Mouse (Mus musculus): Measurements from ENCODE around the gene Fam155a. TPM values are rescaled to one million over a fixed set of nuclear protein-coding genes. Genes with fewer than 3 reads are reported as not detected.

Gene Fam155a
- polyA plus RNA-seq, 1 experiment = not detected

DNA sequence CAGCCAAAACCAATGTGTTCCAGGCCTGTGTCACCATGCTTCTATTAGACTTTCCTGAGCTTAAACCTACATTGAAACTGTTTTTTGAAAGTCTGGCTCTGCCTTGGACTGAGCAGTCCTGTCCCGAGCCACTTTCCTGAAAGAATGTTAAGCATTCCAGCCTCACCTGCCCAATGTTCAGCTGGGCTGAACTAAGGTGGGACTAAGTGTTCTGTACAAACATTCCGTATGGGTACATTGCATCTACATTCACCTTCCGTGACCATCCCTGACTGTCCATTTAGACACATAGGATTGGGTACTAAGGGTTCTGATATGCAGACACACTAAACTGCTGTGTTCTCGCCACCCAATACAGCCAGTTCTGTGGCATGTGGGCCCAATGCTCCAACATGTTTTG, 423.8 kb downstream of the Fam155a start:
- H3K4me2 ChIP-seq (ENCODE audit: low read depth) = no peak overlapping the region
- no peaks in the 10 kb centered on the region for H3K27me3 ChIP-seq (ENCODE audit: control insufficient read depth, insufficient read depth, insufficient read length)
- no peaks in the 10 kb centered on the region for H3K79me2 ChIP-seq (ENCODE audit: control insufficient read depth, insufficient read depth)
- TF ChIP-seq MYOD1 (IDR thresholded peaks at IDR 0.05; ENCODE audit: control insufficient read depth in 1 of 3, insufficient read length in 2 of 3, low read depth in 2 of 3) (no peak), TCF3 (IDR thresholded peaks at IDR 0.05; ENCODE audit: insufficient read length, low read depth) (no peak), POLR2A (IDR thresholded peaks at IDR 0.05; ENCODE audit: insufficient read length, low read depth) (no peak), MAX (IDR thresholded peaks at IDR 0.05; ENCODE audit: low read depth) (no peak), REST (IDR thresholded peaks at IDR 0.05; ENCODE audit: insufficient read depth, insufficient read length) (no peak), E2F4 (IDR thresholded peaks at IDR 0.05; ENCODE audit: insufficient read depth) (no peak), MYOG (IDR thresholded peaks at IDR 0.05; ENCODE audit: control insufficient read depth in 1 of 3, insufficient read depth in 1 of 3, insufficient read length in 2 of 3, low read depth in 2 of 3) (no peak), CEBPB (IDR thresholded peaks at IDR 0.05; ENCODE audit: insufficient read depth, poor library complexity, severe bottlenecking) (no peak), SRF (IDR thresholded peaks at IDR 0.05; ENCODE audit: control insufficient read depth, insufficient read length, low read depth) (no peak), POLR2AphosphoS2 (IDR thresholded peaks at IDR 0.05; ENCODE audit: insufficient read length, low read depth) (no peak), USF1 (IDR thresholded peaks at IDR 0.05; ENCODE audit: low read depth) (no peak), TCF12 (IDR thresholded peaks at IDR 0.05; ENCODE audit: insufficient read depth, poor library complexity, severe bottlenecking) (no peak)
- no peak overlapping the region for H3ac ChIP-seq (ENCODE audit: control insufficient read depth, insufficient read length)
- no peak overlapping the region for H3K4me3 ChIP-seq
- H3K36me3 ChIP-seq (ENCODE audit: control insufficient read depth, insufficient read depth) = no peaks in the 10 kb centered on the region

DNA sequence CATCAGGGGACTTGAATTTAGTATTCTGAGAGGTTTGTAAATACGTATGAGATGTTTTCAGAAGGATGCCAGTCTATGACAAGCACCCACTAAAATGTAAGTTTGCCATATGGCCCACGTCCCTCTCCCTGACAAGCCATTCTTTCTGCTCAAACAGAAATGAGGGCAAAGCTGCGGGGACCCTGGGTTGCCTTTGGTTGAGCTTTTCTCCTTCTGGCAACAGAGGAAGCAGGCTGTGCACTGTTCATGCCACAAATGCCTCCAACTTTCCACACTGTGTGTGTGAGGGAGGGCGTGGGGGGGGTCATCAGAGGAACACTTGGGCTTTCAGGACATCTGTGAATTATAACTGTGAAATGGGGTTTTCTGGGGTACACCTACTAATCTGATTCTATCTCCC, 426.8 kb downstream of the Fam155a start:
- H3K79me2 ChIP-seq (ENCODE audit: control insufficient read depth, insufficient read depth) = no peaks in the 10 kb centered on the region
- no peak overlapping the region for H3K4me2 ChIP-seq (ENCODE audit: low read depth)
- no peaks in the 10 kb centered on the region for H3K27me3 ChIP-seq (ENCODE audit: control insufficient read depth, insufficient read depth, insufficient read length)
- H3K4me3 ChIP-seq = no peak overlapping the region
- H3ac ChIP-seq (ENCODE audit: control insufficient read depth, insufficient read length) = no peak overlapping the region
- H3K36me3 ChIP-seq (ENCODE audit: control insufficient read depth, insufficient read depth) = no peaks in the 10 kb centered on the region
- TF ChIP-seq MAX (IDR thresholded peaks at IDR 0.05; ENCODE audit: low read depth) (no peak), TCF12 (IDR thresholded peaks at IDR 0.05; ENCODE audit: insufficient read depth, poor library complexity, severe bottlenecking) (no peak), USF1 (IDR thresholded peaks at IDR 0.05; ENCODE audit: low read depth) (no peak), MYOG (IDR thresholded peaks at IDR 0.05; ENCODE audit: control insufficient read depth in 1 of 3, insufficient read depth in 1 of 3, insufficient read length in 2 of 3, low read depth in 2 of 3) (no peak), REST (IDR thresholded peaks at IDR 0.05; ENCODE audit: insufficient read depth, insufficient read length) (no peak)

DNA sequence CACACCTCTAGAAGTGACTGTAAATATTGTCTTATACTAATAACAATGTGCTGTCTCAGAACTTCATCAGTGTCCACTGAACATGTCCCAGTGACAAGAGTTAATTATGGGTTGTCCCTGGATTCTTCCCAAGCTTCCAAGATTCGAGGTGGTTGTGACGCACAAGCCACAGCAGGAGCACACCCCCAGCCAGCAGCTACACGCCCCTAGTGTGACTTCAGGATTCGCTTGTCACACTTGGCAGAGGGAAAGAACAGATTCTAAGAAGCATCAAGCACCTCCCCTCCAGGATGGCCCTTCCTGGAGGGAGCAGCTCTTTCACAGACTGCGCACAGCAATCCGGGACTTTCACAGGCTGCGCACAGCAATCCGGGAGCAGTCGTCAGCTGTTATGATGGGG, 428.0 kb downstream of the Fam155a start:
- Histone ChIP-seq H3K27me3 (ENCODE audit: control insufficient read depth, insufficient read depth, insufficient read length) (no peaks in the 10 kb centered on the region), H3K4me2 (ENCODE audit: low read depth) (no peak overlapping the region)
- TF ChIP-seq SRF (IDR thresholded peaks at IDR 0.05; ENCODE audit: control insufficient read depth, insufficient read length, low read depth) = no peak

GRCm38 (mm10) chr8:9342593-9342992, 428.4 kb downstream of the Fam155a start:
- no peaks in the 10 kb centered on the region for H3K27me3 ChIP-seq (ENCODE audit: control insufficient read depth, insufficient read depth, insufficient read length)
- no peak overlapping the region for H3K4me3 ChIP-seq
- H3ac ChIP-seq (ENCODE audit: control insufficient read depth, insufficient read length) = no peak overlapping the region
- no peak overlapping the region for H3K4me2 ChIP-seq (ENCODE audit: low read depth)
- H3K36me3 ChIP-seq (ENCODE audit: control insufficient read depth, insufficient read depth) = no peaks in the 10 kb centered on the region
- no peaks in the 10 kb centered on the region for H3K79me2 ChIP-seq (ENCODE audit: control insufficient read depth, insufficient read depth)
- no peak for TF ChIP-seq MAX (IDR thresholded peaks at IDR 0.05; ENCODE audit: low read depth)
- TF ChIP-seq MYOD1 (IDR thresholded peaks at IDR 0.05; ENCODE audit: control insufficient read depth in 1 of 3, insufficient read length in 2 of 3, low read depth in 2 of 3) = no peak

More for the DNA sequence above, 428.0 kb downstream of the Fam155a start:
- H3K4me3 ChIP-seq = no peak overlapping the region
- no peaks in the 10 kb centered on the region for H3K36me3 ChIP-seq (ENCODE audit: control insufficient read depth, insufficient read depth)
- H3K79me2 ChIP-seq (ENCODE audit: control insufficient read depth, insufficient read depth) = no peaks in the 10 kb centered on the region
- no peak overlapping the region for H3ac ChIP-seq (ENCODE audit: control insufficient read depth, insufficient read length)

GRCm38 (mm10) chr8:9337905-9338304, 433.1 kb downstream of the Fam155a start:
- no peaks in the 10 kb centered on the region for H3K36me3 ChIP-seq (ENCODE audit: control insufficient read depth, insufficient read depth)
- H3K27me3 ChIP-seq (ENCODE audit: control insufficient read depth, insufficient read depth, insufficient read length) = no peaks in the 10 kb centered on the region
- TF ChIP-seq POLR2AphosphoS2 (IDR thresholded peaks at IDR 0.05; ENCODE audit: insufficient read length, low read depth) (no peak), TCF12 (IDR thresholded peaks at IDR 0.05; ENCODE audit: insufficient read depth, poor library complexity, severe bottlenecking) (no peak), REST (IDR thresholded peaks at IDR 0.05; ENCODE audit: insufficient read depth, insufficient read length) (no peak), TCF3 (IDR thresholded peaks at IDR 0.05; ENCODE audit: insufficient read length, low read depth) (no peak), CEBPB (IDR thresholded peaks at IDR 0.05; ENCODE audit: insufficient read depth, poor library complexity, severe bottlenecking) (no peak), MAX (IDR thresholded peaks at IDR 0.05; ENCODE audit: low read depth) (no peak)
- H3K4me2 ChIP-seq (ENCODE audit: low read depth) = no peak overlapping the region
- H3K4me3 ChIP-seq = no peak overlapping the region
- H3ac ChIP-seq (ENCODE audit: control insufficient read depth, insufficient read length) = no peak overlapping the region
- no peaks in the 10 kb centered on the region for H3K79me2 ChIP-seq (ENCODE audit: control insufficient read depth, insufficient read depth)

DNA sequence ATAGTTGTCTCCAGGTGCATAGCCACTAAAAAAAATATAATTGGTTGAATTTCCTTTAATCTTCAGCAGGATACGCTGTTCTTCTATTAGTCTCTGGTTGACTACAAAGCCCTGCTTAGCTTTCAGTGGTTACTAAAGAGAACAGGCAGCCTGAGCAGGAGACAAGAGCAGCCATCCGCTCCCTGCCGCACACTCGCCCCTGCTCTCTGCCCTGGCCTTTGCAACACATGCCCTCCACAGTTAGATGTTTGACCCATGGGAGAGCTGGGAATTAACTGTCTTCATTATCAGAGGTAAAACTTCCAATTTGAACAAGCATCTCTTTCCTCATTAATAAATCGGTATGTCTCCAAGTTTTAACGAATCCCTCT, 435.0 kb downstream of the Fam155a start:
- TF ChIP-seq E2F4 (IDR thresholded peaks at IDR 0.05; ENCODE audit: insufficient read depth) (no peak), CEBPB (IDR thresholded peaks at IDR 0.05; ENCODE audit: insufficient read depth, poor library complexity, severe bottlenecking) (no peak), POLR2AphosphoS2 (IDR thresholded peaks at IDR 0.05; ENCODE audit: insufficient read length, low read depth) (no peak), TCF12 (IDR thresholded peaks at IDR 0.05; ENCODE audit: insufficient read depth, poor library complexity, severe bottlenecking) (no peak), TCF3 (IDR thresholded peaks at IDR 0.05; ENCODE audit: insufficient read length, low read depth) (no peak), POLR2A (IDR thresholded peaks at IDR 0.05; ENCODE audit: insufficient read length, low read depth) (no peak), SRF (IDR thresholded peaks at IDR 0.05; ENCODE audit: control insufficient read depth, insufficient read length, low read depth) (no peak), REST (IDR thresholded peaks at IDR 0.05; ENCODE audit: insufficient read depth, insufficient read length) (no peak), MYOD1 (IDR thresholded peaks at IDR 0.05; ENCODE audit: control insufficient read depth in 1 of 3, insufficient read length in 2 of 3, low read depth in 2 of 3) (no peak), MAX (IDR thresholded peaks at IDR 0.05; ENCODE audit: low read depth) (no peak), USF1 (IDR thresholded peaks at IDR 0.05; ENCODE audit: low read depth) (no peak), MYOG (IDR thresholded peaks at IDR 0.05; ENCODE audit: control insufficient read depth in 1 of 3, insufficient read depth in 1 of 3, insufficient read length in 2 of 3, low read depth in 2 of 3) (no peak)
- Histone ChIP-seq H3K36me3 (ENCODE audit: control insufficient read depth, insufficient read depth) (no peaks in the 10 kb centered on the region), H3K79me2 (ENCODE audit: control insufficient read depth, insufficient read depth) (no peaks in the 10 kb centered on the region), H3K4me2 (ENCODE audit: low read depth) (no peak overlapping the region), H3ac (ENCODE audit: control insufficient read depth, insufficient read length) (no peak overlapping the region), H3K4me3 (no peak overlapping the region), H3K27me3 (ENCODE audit: control insufficient read depth, insufficient read depth, insufficient read length) (no peaks in the 10 kb centered on the region)

Data from myocyte (in vitro differentiated cells).